Mouse (Mus musculus): ENCODE measurements at regions not wholly inside any gene's neighbourhood (a gene's known extent, or its start where the extent isn't known, plus 50 kb on each side); places are given as distances from the start of the nearest gene placed in this dataset.

DNA sequence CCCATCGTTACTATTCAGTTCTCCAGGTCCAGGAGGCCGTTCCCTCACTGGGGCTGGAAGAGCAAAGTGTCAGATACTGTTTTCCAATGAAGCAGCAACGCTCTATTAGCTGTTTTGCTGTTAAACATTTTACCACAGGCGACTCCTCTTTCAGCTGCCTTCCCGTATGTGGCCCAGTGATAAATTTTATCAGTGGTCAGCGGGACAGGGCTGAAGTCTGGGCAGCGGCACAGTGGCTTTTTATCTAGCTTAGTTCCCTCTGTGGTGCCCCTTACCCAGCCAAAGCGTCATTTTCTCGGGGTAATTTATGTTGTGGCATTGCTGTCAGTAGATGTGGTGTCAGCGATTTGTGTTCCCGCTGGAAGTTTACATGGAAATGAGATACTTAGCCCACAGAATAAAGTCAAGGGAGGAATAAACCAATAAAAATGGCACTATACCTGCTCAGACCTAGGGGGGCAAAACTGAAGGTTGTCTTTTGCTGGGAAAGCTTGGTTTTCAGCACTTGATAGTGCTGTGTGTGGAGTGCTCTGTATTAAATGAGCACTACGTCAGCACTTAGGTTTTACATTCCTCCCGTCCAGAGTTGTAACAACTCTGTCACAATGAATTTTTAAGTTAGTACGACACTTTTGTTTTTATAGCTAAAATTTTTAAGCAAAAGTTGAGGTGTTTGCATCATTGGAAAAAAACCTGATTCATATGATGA is 159.1 kb upstream of the Mef2c start:
- TF ChIP-seq BHLHE40 (IDR thresholded peaks at IDR 0.05; ENCODE audit: low read depth, low read length) (no peak), CTCF (conservative IDR thresholded peaks at IDR 0.05 in 1 of 2, IDR thresholded peaks at IDR 0.05 in 1 of 2; ENCODE audit: low read depth in 2 of 2, low read length in 2 of 2) (no peak), ZNF384 (IDR thresholded peaks at IDR 0.05; ENCODE audit: low read depth, low read length) (no peak), USF2 (conservative IDR thresholded peaks at IDR 0.05; ENCODE audit: low read depth, low read length) (no peak), JUND (conservative IDR thresholded peaks at IDR 0.05; ENCODE audit: low read depth, low read length) (no peak), POLR2A (IDR thresholded peaks at IDR 0.05; ENCODE audit: low read depth, low read length) (no peak), CHD2 (IDR thresholded peaks at IDR 0.05; ENCODE audit: low read length) (no peak), EP300 (IDR thresholded peaks at IDR 0.05; ENCODE audit: low read length) (no peak), TCF12 (IDR thresholded peaks at IDR 0.05; ENCODE audit: low read depth, low read length) (no peak)
